Mouse (Mus musculus): ENCODE measurements around the gene Hmg20b. TPM values are rescaled to one million over a fixed set of nuclear protein-coding genes. Genes with fewer than 3 reads are reported as not detected.

The Hmg20b gene
- polyA plus RNA-seq, 1 experiment from 2014 or later = 100 TPM

GRCm38 (mm10) chr10:81354738-81355477 lies 4.6 kb upstream of the Hmg20b start:
- no peak for DNase-seq (ENCODE audit: low spot score)

GRCm38 (mm10) chr10:81351678-81352291 lies 1.5 kb upstream of the Hmg20b start:
- peak; percentile 74 for DNase-seq (ENCODE audit: low spot score)

DNA sequence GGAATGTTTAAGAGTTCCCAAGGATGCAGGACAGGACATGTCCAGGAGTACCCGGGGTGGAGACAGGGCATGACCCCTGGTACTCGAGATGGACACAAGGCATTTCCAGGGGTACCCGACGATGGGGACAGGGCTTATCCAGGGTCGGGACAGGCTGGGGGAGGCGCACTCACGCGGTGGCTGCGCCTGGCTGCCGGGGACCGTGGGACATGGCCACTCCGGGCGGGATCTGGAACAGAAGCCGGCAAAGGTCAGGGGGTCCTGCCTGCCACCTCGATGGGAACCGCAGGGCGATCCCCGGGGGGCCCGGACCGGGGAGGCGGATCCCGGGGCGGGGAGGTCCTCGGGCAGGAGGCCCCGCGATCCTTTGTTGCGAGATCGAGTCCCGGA lies 324 bp downstream of the Hmg20b start:
- no peak for DNase-seq (ENCODE audit: low spot score)

DNA sequence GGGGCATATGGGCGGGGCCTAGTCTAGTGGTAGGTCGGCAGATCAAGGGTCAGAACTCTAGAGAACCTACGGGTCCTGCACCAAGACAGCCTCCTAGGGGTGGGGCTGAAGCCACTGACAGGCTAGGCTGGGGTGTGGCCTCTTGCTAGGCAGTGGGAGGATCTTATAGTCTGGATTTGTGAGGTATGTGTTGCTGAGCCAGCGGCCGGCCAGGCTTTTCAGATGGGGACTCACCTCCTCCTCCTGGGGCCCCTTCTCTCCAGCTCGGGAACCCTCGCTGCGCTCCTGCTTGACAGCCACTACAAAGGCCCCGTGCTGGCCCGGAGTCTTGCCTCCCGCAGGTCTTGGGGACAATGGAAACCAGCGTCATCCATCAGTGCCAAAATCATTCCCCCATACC lies 1.1 kb downstream of the Hmg20b start:
- DNase-seq (ENCODE audit: low spot score) = peak; percentile 43

DNA sequence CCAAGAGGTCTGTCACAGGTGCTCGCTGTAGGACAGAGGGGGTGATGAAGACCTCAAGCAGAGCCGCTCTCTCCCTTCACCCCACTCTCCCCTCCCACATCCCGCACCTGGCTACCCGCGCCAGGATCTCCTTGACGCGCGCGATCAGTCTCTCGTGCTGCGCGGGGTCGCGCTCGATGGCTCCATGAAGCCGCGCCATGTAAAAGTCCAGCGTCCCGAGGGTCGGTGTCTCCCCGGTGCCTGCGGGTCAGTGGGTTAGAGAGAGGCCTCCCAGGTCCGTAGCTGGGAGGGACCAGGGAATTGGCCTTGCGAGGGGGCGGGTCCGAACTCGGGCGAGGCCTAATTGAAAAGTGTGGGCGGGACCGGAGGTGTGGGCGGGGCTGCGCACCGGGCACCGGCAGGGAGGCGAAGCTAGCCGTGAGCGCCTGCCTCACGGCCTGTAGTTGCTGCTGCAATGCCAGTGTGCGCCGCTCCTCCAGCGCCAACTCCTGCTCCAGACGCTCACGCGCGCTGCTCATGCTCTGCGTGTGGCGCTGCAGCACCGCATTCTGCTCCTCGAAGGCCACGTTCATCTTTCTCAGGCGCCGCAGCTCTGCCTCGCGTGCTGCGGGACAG lies 3.7 kb downstream of the Hmg20b start:
- peak; percentile 34 for DNase-seq (ENCODE audit: low spot score)

DNA sequence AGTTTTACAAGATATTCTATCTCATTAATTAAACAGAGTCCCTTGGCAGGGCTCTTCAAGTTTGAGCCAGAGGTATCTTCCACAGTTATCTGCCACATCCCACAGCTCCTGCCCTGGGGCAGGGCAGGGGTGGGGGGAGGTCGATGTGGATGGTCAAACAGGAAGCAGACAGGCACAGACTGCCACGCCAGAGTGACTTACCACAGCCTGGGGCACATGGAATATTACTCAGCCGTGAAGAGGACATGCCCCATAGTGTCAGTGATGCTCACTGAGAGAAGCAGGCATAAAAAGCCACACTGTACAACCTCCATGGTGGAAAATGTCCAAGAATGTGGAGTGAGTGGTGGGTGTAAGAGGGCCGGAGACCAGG lies 5.1 kb downstream of the Hmg20b start:
- no peak for DNase-seq (ENCODE audit: low spot score)

GRCm38 (mm10) chr10:81344421-81345161 lies 5.7 kb downstream of the Hmg20b start:
- peak; percentile 39 for DNase-seq (ENCODE audit: low spot score)

- DNase-seq (ENCODE audit: low spot score) = no peak
Observed at GRCm38 (mm10) chr10:81342686-81343505, 7.4 kb downstream of the Hmg20b start, which contains the start of gene Gipc3. Gipc3 (minus strand) TSS chr10:81343266.

DNA sequence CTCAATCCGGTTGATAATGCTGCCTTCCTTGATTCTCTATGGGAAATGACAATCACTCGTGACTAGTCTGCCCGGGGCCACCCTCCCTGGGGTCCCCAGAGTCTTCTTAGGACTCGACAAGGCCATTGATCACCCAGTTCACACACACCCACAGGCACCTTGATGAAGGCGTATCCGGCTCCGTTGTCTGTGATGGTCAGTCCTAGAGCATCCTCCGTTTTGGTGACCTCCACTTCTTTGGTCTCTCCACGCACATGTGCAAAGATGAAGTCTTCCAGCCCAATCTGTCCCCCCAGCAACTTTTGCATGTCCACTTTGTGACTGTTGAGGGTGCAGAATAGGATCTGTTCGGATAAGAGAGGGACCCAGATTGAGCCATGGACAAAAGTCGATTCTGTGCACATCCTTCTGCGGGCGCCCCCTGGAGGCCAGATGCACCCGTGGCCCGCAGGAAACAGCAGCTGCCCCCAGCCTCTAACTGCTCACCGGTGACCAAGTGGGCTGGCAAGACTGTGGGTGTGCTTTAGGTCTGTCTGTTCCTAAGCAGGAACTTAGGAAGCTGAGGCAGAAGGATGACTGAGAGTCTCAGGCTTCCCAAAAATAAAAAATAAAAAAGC lies 8.8 kb downstream of the Hmg20b start:
- peak; percentile 73 for DNase-seq (ENCODE audit: low spot score)

GRCm38 (mm10) chr10:81340551-81341332 lies 9.5 kb downstream of the Hmg20b start:
- DNase-seq (ENCODE audit: low spot score) = no peak

- no peak for DNase-seq (ENCODE audit: low spot score)
Observed at GRCm38 (mm10) chr10:81336558-81336957, 13.7 kb downstream of the Hmg20b start.

- DNase-seq (ENCODE audit: low spot score) = no peak
Observed at GRCm38 (mm10) chr10:81335393-81336340, 14.6 kb downstream of the Hmg20b start.

- DNase-seq (ENCODE audit: low spot score) = no peak
Observed at GRCm38 (mm10) chr10:81334324-81334723, 16.0 kb downstream of the Hmg20b start.

GRCm38 (mm10) chr10:81332277-81332676 lies 18.0 kb downstream of the Hmg20b start:
- no peak for DNase-seq (ENCODE audit: low spot score)

GRCm38 (mm10) chr10:81330007-81330406 lies 20.3 kb downstream of the Hmg20b start:
- no peak for DNase-seq (ENCODE audit: low spot score)

DNA sequence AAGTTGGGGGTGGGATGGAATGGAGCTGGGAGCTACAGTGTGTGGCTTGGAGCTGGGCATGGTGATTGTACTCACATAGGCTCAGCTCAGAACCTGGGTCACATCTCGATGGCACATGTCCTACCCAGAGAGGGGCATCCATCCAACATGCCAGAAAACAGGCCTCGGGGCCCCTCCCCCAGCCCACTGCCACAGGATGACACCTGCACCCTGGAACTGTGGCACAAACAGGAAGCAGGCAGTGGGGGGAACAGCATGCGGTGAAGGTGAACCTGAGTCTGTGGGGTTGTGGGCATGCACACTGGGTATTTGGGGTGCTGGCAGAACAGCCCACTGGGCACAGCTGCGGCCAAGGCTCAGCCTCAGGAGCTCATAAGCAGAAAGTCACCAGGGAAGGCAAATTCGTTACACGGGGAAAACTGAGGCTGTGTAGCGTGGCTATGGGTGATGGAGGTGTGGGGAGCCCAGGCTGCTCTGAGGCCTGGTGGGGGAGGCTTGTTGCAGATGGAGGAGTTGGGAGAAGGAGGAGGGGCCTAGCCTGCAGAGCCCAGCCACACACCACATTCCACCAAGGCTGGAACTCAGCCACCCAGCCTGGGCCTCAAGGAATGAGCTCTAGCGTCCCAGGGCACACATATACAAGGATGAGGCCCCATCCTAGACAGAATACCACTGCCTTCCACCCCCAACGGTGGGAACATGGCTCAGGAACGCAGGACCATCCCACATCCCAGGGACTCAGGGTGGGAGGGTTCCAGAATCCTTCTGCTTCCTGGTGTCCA lies 20.9 kb downstream of the Hmg20b start:
- peak; percentile 89 for DNase-seq (ENCODE audit: low spot score)

- DNase-seq (ENCODE audit: low spot score) = peak; percentile 81
Observed at GRCm38 (mm10) chr10:81328386-81328785, 21.9 kb downstream of the Hmg20b start, which contains the start of gene Tbxa2r. Tbxa2r (plus strand) TSS chr10:81328731.

- no peak for DNase-seq (ENCODE audit: low spot score)
Observed at GRCm38 (mm10) chr10:81327959-81328358, 22.3 kb downstream of the Hmg20b start.
